Mouse (Mus musculus) lung, postnatal 4 days (tissue): Measurements from ENCODE around the gene B9d2.

Experiments used
- DNase-seq, 2 experiments: peaks; one replicate each; pipeline ENCODE4 v3.0.0; 2021

B9d2 gene

DNA sequence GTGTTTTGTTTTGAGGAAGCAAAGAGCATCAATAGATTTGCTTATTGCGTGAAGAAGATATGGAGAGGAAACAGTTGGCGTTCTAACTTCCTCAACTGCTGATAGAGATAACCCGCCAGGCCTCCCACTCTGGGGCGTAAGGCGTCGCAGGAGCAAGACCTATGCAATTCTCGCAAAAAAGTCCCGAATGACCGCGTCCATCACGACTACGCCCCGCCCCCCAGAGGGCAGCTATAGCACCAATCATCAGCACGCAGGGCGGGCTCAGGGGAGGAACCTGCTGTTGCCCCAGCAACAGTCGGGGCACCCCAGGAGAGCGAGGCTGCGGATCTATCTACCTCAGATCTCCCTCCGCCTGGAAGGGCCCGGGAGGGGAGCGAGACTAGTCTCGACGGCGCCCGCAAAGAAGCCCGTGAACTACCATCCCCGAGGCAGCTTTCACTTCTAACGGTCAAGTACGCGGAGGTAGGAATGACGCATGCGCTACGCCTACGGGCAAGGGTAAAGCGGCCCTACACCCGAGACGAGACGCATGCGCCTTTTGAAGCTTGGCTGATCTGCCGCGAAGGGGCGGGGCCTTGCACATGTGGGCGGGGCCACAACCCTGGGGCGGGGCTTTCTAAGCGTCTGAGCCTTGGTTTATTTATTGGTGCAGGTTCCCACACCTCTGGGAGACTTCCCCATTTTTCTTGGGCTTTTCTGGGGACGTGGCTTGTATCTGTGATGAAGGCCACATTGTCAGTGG, at the start of gene B9d2:
B9d2 (plus strand) TSS at position 267 of the 745 bp plus-strand sequence.
- DNase-seq: peak; percentile 96 to 98

DNA sequence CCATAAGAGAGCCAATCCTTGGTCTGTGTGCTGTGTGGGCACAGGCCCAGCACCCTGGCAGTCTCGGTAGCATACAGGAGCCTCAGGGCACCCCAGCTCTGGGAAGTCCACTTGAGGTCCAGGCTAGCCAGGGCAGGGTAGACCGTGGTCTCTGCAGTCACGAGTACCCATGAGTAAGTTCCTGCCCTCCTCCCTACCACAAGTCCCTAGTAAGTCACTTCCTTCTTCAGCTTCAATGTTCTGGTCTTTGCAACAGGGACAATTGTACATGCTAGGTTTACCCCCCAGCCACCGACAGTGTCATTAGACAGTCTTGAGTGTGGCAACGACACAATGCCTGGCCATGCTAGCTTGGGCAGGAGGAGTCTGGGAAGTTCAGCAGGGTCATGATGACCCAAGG, 47.9 kb upstream of the B9d2 start:
- no peak for DNase-seq

DNA sequence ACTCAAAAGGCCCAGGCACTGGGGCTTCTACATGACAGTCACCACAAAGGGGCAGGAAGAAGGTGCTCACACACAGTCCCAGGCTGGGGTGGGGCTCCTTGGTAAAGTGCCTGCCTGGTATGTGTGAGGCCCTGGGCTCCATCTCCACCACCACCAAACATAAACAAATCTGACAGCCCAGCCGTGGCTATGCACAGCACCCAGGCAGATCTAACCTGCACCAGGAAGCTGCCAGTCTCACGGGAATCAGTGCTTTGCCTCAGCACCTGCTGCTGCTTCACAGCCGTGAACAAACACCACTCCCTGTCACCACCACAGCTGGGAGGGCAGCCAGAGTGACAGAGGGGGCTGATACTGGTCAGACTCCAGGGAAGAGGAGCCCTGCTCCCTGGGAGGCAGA, 44.2 kb upstream of the B9d2 start:
- DNase-seq: peak in 1 of 2 experiments; percentile 64

DNA sequence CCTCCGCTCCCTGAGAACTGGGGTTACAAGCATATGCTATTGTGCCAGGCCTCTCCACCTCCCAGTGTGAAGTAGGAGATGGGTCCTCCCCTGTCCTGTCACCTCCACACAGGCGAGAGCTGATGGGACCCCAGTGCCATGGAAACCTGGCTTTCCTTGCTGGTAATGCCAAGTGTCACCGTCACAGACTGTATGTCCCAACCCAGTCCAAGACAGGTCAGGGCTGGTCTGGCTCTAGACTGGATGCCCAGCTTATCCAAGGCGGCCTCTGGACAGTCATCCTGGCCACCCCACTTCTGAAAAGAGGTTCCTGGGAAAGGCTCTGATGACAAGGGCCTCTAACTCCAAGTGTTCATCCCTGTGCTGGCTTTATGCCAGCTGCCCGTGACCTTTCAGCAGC, 43.5 kb upstream of the B9d2 start:
- no peak for DNase-seq

DNA sequence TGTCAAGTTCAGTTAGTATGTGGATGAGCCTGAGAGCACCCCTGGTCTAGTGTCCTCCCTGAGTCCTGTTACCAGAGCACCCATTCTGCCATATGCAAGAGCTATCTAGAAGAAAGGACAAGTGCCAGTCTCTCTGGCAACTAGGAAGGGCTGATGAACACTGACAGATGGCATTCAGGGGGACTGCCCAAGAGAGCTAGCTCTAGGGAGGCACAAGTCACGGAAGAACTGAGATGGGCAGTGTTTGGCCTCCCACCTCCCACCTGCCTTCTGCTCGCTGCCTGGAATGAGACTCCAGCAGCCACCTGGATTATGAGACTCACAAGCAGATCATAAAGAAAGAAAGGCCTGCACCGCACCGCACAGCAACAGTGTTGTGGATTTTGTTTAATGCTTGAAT, 40.8 kb upstream of the B9d2 start:
- no peak for DNase-seq

DNA sequence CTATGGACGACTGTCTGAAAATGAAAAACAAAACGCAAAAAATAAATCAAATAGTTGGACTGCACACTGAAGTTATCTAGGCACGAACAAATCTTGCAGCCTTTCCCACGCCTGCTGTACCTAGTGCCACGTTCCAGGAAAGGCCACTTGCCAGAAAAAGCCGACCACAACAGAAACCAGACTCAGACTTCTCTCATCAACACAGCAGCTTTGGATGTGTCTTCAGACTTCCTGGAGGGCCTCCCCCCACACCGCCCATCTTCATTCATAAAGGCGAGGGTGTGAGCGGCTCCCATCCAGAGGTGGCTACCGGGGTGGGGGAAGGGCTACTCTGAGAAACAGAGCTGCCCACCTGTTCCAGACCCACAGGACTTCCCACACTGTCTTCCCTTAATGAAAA, 36.4 kb upstream of the B9d2 start:
- DNase-seq: no peak

DNA sequence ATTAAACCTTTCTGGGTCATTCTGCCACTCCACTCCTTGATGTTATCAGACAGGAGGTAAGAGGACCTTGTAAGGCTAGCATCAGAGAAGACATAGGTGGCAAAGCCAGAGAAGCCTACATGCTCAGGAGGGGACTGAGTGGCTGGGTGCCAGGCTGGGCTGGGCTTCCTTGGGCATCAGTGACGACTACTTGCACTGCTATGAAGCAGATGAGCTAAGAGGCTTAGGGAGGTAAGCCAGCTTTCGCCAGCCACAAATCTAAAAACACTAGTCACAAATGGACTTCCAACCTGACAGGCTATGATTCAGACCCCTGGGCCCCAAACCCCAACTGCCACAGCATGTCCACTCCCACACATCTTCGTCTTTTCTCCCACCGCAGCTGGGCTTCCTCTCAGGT, 35.9 kb upstream of the B9d2 start:
- DNase-seq: no peak

DNA sequence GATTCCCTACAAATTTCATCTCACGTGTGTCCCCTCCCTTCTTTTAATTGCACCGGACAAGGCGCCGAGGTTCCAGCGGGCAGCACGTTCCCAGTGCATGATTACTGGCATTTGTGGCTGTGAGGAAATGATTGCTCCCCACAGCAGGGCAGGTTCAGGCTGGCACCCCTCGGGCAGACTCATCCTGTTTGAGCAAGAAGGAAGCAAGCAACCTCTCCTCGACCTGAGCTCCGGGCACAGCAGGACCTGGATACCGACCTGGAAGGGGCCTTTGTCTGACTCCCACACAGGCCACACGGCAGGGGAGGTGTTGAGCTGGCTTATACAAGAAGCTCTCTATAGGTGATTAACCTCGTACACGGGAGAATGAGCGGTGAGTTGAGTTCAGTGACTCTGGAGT, 35.5 kb upstream of the B9d2 start:
- DNase-seq: no peak

DNA sequence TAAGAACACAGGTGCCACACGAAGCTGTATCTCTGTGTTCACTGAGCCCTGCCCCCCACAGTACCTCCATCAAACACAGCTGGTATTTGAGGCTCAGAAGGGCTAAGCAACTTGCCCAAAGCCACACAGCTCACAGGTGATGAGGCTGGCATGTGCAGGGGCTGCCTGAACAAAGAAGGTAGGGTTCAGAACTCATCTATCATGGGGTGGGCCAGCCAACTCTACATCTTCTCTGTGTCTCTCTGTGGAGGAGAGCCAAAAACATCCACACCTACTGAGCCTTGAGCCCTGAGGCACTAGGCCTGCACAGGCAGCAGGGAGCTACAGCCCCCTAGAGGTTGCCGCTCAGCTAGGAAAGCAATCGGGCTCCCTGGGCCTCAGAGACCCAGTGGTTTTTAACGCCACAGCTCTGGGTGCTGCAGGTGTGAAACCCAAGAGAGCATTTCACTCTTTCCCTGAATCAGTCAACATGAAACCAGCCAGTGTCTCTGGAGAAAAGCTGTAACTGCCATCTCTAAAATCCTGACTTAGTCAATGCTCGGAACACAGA, 32.9 kb upstream of the B9d2 start:
- DNase-seq: no peak

DNA sequence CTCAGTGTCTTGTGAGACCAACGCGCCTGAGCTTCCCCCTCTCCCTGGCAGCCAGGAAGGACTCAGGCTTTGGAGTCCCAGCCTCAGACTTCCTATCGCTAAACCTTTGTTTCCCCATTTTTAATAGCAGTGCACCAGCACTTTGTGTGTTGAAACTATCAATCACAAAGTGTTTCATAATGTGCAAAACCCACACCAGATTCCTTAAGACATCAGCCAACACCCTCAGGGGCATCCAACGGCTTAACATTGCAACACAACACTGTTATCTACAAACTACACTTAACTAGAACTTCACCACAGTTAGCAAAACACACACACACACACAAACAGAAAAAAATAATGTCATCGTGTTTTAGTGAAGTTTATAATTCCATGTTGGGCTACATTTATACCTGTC, 30.7 kb upstream of the B9d2 start:
- DNase-seq: peak in 1 of 2 experiments; percentile 39

DNA sequence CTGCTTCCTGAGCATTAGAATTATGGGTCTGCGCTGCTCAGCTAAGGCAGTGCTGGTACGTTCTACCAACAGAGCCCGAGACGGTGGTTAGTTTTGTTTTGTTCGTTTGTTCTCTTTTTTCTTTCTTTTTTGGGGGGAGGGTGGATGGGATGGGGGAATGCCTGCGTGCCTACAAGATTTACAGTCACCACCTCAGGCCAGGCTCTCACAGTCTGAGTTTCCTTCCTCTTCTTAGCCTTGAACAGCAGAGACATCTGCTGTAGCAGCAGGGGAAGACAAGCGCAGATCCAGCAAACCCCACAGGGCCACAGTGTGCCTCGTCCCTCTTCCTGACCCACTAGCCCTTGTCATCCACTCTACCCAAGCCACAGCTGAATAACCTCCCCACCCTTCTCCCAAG, 29.3 kb upstream of the B9d2 start:
- DNase-seq: peak in 1 of 2 experiments; percentile 39

DNA sequence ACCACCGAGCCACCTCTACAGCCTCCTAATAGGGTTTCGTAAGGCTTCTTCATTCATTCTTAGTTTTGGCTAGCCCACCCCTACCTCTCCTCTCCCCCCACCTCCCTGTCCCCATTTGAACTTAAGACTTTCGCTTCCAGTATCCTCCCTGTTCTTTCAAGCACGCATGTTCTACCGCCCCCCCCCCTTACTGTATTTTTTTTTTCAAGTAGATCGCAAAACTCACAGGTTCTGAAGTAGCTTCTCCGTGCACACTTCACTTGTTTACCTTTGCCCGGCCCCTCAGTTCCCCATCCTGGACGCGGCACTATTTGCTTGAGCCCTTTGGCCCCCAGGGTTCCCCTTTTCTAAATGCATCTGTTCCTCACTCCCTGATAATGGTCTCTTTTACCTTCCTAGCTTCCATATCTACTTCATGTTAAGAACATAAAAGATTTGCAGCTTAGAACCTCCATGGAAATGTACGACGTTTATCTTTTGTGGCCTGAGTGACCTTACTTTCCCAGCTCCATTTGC, 28.3 kb upstream of the B9d2 start:
- DNase-seq: no peak

DNA sequence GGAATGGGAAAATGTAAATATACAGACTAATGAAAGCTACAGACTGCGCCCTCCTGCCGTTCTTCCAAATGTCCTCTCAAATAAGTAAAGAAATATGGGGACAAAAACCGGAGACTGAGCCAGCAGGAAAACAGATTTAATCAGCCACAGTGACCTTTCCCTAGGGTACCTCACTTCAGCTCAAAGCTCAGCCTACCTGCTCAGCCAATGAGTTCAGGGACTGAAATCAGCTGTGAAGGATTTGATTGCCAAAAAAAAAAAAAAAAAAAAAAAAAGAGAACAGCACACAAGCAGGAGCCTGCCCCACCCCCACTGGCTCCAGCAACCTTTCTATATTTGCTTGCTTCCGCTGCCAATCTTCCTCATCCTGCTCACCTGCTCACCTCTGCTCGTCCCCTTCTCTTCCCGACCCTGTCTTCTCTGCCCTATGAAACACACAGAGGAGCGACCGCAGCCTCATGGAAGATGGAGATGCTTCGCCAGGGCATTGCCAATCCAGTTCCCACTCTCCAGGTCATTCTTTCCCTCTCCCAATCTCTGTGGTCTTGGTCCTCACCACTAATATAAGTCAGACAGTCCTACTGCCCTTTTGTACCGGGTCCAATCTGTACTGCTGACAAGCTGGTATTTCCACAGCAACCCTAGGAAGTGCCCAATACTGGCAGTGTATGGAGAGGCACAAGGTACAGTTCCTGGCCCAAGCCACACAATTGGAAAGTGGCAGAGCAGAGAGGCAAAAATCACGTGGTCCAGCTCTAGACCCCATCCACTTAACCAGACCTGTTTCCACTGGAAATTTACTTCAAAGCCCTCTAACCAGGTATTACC, 24.8 kb upstream of the B9d2 start:
- no peak for DNase-seq

DNA sequence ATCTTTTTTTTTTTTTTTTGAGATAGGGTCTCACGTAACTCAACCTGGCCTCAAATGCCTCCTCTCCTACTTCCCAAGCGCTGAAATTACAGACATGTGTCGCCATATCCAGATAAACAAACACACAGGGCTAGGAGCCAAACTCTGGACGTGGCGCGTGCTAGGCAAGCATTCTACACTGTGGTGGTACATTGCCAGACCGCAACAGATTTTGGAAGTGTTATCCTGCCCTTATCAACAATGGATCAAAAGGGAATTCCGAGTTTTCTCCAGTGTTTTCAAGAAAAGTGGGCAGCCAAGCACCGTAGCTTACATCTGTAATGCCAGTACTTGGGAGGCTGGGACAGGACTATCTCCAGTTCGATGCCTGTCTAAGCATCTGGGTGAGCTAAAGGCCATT, 22.8 kb upstream of the B9d2 start:
- DNase-seq: no peak

DNA sequence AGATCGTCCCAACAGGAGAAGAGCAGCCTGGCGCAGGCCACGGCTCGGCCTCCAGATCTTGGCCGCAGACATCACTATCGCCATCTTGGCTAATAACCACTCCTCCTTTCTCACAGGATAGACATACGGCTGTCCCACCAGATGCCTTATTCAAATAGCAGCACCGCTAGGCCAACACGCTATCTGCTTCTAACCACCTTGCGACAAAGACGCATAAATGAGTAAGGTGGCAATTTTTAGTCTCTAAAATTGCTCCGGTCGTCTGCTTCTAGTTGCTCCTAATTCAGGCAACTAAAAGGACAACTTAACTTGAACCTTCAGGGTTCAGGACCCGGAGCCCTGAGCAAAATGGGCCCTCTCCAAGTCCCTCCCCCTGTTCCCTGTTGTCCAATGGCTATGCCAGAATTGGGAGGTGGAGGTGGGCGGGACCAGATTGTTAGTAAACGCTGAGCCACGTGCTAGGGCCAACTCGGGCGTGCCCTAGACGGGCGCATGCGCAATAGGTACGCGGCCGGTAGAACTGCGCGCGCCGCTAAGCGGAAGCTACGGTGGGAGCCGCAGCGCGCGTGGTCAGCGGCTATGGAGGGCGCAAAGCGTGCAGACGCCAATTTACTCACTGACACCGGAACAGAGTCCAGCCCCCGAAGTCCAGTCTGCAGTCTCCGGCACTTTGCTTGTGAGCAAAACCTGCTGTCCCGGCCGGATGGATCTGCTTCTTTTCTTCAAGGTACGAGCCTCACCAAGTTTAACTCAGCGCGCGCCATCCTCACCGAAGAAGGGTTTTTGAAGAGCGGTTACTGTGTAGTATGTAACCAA, 21.7 kb upstream of the B9d2 start, which contains the start of the genes Bckdha and Exosc5:
Bckdha (minus strand) TSS at position 325 of the 816 bp plus-strand sequence.
Exosc5 (plus strand) TSS at position 508 of the 816 bp plus-strand sequence.
- peak; percentile 99 for DNase-seq

DNA sequence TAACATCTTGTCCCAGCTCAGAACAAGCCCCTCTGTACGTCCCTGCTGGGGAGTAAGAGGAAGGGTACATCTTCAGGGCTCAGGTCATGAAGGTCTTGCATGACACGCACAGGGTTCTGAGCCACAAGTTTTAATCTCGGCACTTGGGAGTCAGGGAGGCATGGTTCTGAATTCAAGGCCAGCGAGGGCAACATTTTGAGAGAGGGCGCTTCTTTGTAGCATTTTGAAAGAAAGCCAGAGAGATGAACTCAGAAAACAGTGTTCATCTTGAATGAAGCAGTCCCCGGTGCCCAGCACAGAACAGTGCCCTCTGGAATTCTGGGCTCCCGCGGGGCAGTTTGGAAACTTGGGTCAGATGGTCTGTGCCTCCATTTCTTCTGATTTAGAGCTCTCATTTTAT, 14.2 kb upstream of the B9d2 start:
- DNase-seq: no peak

DNA sequence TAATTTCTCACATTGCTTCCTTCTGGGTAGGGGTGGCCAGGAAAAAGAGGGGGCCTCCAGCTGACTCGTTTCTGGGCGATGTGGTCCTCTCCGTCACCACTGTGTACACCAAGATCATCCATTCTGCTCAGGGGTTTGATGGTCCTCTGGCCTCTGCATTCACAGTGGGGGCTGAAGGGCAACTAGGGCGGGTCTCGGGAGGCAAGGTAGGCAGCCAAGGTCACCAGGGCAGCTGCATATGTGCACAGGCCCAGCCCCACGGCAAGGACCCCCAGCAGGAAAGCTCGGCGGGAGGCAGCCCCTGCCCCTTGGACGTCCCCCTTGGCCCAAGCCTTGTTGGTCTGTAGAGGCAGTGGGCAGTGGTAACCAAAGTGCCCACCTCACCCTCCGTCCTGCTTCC, 11.4 kb upstream of the B9d2 start:
- DNase-seq: no peak

DNA sequence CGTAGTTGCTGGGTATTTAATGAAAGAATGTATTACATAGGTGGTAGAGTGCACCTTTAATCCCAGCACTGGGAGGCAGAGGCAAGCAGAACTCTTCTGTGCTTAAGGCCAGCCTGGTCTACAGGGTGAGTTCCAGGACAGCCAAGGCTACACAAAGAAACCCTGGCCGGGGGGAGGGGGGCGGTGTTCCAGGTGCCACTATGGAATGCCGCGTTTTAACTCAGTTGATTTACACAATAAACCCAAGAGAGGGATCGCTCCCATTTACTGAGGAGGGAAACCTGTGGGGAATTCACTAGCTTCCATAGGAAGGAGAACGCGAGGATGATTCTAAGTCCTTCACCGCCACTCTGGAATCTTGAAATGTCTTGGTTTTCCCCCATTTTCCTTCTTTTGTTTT, 10.9 kb upstream of the B9d2 start:
- no peak for DNase-seq

DNA sequence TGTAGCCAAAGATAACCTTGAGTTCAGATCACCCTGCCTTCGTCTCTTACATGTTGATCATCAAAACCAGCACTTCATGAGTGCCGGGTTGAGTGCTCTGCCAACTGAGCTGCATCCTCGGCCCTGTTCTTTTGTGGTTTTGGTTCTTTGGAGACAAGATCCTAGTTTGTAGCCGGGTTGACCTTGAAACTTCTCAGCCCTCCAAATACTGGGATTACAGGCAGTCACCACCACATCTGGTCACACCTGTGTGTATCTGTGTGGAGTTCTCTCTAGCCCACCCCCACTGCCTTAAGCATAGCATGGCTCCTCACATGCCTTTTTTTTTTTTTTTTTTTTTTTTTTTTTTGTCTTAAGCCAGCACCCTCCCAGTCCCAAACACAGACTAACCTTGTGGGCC, 10.5 kb upstream of the B9d2 start:
- DNase-seq: no peak

DNA sequence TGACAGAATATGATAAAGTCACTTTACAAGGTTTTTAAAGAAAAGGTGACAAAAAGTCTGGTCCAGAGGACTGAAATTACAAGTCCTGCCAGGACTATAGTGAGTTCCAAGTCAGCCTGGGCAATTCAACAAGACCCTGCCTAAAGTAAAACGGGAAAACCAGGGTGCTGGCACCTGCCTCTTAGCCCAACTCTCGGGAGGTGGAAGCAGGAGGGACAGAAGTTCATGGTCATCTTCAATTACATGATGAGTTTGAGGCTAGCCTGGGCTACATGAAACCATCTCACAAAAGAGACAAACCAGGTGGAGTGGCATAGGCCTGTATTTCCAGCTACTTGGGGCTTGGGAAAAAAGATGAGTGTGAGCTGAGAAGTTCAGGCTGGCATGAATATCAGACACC, 8.9 kb upstream of the B9d2 start:
- DNase-seq: no peak

DNA sequence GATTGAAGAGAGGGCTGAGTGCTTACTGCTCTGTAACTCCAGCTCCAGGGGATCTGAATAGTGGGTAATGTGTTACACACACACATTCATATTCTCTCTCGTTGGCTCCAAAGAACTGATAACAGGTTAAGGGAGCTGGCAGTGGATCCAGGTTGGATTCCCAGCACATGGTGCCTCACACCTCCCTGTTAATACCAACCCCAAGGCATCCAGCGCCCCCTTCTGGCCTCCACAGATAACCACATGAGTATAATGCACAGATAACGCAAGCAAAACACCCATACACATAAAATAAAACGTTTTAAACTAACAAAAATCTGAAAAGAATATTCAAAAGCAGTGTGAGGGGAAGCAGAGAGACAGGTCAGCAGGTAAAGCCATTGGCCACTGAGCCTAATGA, 8.1 kb upstream of the B9d2 start:
- DNase-seq: no peak

DNA sequence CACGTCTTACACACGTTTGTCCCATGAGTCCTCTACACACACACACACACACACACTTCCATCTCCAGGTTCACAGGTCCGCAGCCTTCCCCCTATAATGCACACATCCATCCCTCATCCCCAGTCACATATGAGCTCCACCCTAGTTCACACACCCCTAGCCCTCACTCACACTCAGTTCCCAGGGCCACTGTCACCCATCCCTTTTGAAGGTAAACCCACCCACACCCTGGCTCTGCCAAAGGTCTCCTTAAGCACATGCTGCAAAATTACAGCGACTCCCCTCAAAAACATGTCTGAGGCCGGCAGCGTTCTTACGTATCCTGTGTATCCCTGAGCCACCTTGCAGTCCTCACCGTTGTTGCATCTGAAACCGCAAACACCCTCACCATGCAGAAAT, 6.3 kb upstream of the B9d2 start:
- no peak for DNase-seq
